Mouse (Mus musculus): Measurements from ENCODE around the gene Aqp7.

Gene Aqp7

DNA sequence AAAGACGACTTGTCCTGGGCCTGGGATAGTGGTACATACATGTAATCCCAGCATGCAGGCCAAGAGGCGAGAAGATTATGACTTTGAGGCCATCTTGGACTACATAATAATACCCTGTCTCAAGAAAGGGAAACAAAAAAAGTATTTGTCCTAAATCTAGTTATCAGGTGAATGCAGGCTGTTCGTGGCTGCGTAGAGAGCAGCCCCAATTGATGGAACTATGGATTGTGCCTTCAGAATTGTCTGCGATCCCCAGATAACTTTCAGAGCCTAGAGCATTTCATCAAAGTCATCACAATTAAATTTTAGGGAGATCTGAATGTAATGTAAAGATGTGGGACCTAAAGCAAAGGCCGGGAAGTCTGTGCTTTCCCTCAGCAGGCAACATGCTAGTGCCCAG is 51.6 kb downstream of the Aqp7 start:
- no peak for DNase-seq

DNA sequence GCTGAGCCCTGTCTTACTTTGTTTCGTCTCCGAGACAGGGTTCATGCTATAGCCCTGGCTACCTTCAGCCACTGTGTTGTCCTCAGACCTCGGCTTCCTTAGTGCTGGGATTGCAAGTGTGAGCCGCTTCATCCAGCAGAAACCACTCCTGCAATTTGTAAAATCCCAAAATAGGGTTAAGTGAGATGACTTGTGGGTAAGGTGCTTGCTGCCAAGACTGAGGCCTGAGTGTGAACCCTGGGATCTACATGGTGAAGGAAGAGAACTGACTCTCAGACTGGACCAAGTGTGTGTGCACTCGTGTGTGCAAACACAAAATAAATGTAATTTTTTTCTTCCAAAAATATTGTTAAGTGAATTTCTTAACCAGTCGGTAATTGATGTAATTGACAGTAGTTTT is 58.3 kb downstream of the Aqp7 start:
- no peak for DNase-seq

DNA sequence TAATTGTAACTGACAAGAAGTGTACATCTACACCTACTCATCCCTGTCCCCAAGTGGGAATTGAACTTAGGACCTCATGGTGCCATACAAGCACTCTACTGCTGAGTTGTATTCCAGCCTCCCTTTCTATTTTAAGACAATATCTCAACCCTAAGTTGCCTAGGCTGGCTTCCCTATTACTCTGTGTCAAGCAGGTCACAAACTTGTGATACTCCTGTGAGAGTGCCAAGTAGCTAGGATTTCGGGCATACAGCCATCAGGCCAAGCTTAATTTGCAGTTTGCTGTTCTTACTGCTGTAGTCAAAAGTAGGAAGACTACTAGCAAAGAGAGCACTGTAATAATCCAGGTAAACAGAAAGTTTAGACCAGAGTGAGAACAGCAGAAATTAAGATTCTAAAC is 64.3 kb downstream of the Aqp7 start:
- no peak for DNase-seq

All from retina, postnatal 1 day (tissue).